ENCODE assay signal across 8 mouse cellular contexts in the genomic region with DNA sequence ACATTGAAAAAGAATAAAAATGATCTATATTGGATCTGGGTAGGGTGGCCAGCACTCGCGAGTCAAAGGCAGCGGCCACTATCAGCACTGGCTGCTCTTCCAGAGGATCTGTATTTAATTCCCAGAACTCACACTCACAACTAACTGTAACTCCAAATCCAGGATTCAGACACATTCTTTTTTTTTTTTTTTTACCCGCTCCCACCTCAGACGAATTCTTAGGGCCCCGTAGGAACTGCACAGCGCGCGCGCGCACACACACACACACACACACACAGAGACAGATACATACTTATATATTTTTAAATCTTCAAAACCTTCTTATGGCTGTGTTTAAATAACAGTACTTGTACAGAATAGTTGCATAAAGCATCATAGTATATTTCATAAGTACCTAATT. TPM values are rescaled to one million over a fixed set of nuclear protein-coding genes. Genes with fewer than 3 reads are reported as not detected.
A peak's percentile ranks its signal among the peaks of the same experiment; 100 is the strongest.
DNase-seq lines count a peak whose midpoint lies in the region; ATAC-seq and TF ChIP-seq lines count a peak whose summit lies in the region.

No protein-coding gene starts in this region.

- WGBS in cerebellum, adult 2 months: 34% methylated on average over 11 of the region's 11 CpGs
- whole genome bisulfite sequencing in spleen, adult 2 months: 26% methylated on average over 11 of the region's 11 CpGs
- 42% methylated on average over 11 of the region's 11 CpGs for WGBS in hindbrain, embryonic 12.5 days
- WGBS in midbrain, embryonic 11.5 days: 41% methylated on average over 11 of the region's 11 CpGs

- no peak for TF ChIP-seq CTCF in cerebellum, adult 2 months (IDR thresholded peaks at IDR 0.05; ENCODE audit: borderline replicate concordance, insufficient read depth, low read depth, low read length)
- no peak for TF ChIP-seq CTCF in spleen, adult 2 months (IDR thresholded peaks at IDR 0.05; ENCODE audit: extremely low read depth, insufficient read depth, insufficient read length, insufficient replicate concordance)

- no peaks in the 10 kb centered on the region for H3K27me3 ChIP-seq in cerebellum, adult 2 months (ENCODE audit: control insufficient read depth, insufficient read depth, low read length)
- no peaks in the 10 kb centered on the region for H3K27me3 ChIP-seq in spleen, adult 2 months (ENCODE audit: control insufficient read depth, insufficient read depth, low read length)
- H3K27me3 ChIP-seq in hindbrain, embryonic 12.5 days: no peaks in the 10 kb centered on the region
- no peaks in the 10 kb centered on the region for H3K27me3 ChIP-seq in midbrain, embryonic 11.5 days (ENCODE audit: control insufficient read depth, insufficient read depth, low read length)

- peak overlapping the region; percentile 99 for H3K4me3 ChIP-seq in cerebellum, adult 2 months (replicated peaks; ENCODE audit: insufficient read depth, low read depth, low read length)
- peak overlapping the region; percentile 91 for H3K4me3 ChIP-seq in spleen, adult 2 months (ENCODE audit: extremely low read depth, insufficient read depth, insufficient read length)
- H3K4me3 ChIP-seq in hindbrain, embryonic 12.5 days: peak overlapping the region; percentile 98
- H3K4me3 ChIP-seq in midbrain, embryonic 11.5 days (ENCODE audit: low read depth, low read length): peak overlapping the region; percentile 100

- no peak for DNase-seq in cerebellum, adult 2 months
- DNase-seq in cerebellum, adult 11-12 months: no peak
- no peak for DNase-seq in spleen, adult 2 months (ENCODE audit: low read depth in 1 of 2, low spot score in 2 of 2)
- DNase-seq in spleen, postnatal 14 days (ENCODE audit: low spot score in 2 of 2): no peak
- peak; percentile 83 for DNase-seq in midbrain, embryonic 11.5 days (ENCODE audit: low spot score, missing footprints)
- no peak for DNase-seq in ovary, postnatal 10 days (ENCODE audit: low spot score)
- DNase-seq in cerebellum, adult 8-10 months: no peak

- no peak for TF ChIP-seq POLR2A in cerebellum, adult 2 months (IDR thresholded peaks at IDR 0.05; ENCODE audit: borderline replicate concordance, insufficient read depth, low read length)
- no peak for TF ChIP-seq POLR2A in spleen, adult 2 months (IDR thresholded peaks at IDR 0.05; ENCODE audit: low read depth, low read length)

- H3K4me1 ChIP-seq in cerebellum, adult 2 months (ENCODE audit: control insufficient read depth, insufficient read depth, low read length): peaks cover 4% of the 10 kb centered on the region; the same call in 1 of the 2 replicates
- H3K4me1 ChIP-seq in spleen, adult 2 months (ENCODE audit: control insufficient read depth, insufficient read depth, insufficient read length): peaks cover 6% of the 10 kb centered on the region
- peaks cover 22% of the 10 kb centered on the region for H3K4me1 ChIP-seq in hindbrain, embryonic 12.5 days
- peaks cover 12% of the 10 kb centered on the region for H3K4me1 ChIP-seq in midbrain, embryonic 11.5 days (ENCODE audit: control insufficient read depth, insufficient read depth, low read length)

- H3K9me3 ChIP-seq in hindbrain, embryonic 12.5 days (replicated peaks): no peaks in the 10 kb centered on the region
- no peaks in the 10 kb centered on the region for H3K9me3 ChIP-seq in midbrain, embryonic 11.5 days (ENCODE audit: control insufficient read depth, low read length)

- peaks cover 9% of the 10 kb centered on the region; the same call in 1 of the 2 replicates for H3K36me3 ChIP-seq in spleen, adult 2 months (ENCODE audit: control insufficient read depth, insufficient read depth, low read length)
- H3K36me3 ChIP-seq in hindbrain, embryonic 12.5 days: peaks cover 19% of the 10 kb centered on the region
- H3K36me3 ChIP-seq in midbrain, embryonic 11.5 days (ENCODE audit: control insufficient read depth, insufficient read depth, low read length): peaks cover 9% of the 10 kb centered on the region

- peak; percentile 42; the same call in 1 of the 2 replicates for ATAC-seq in hindbrain, embryonic 12.5 days (ENCODE audit: low FRiP score)
- ATAC-seq in midbrain, embryonic 11.5 days (ENCODE audit: low FRiP score): no peak

- no peak overlapping the region; the same call in 1 of the 2 replicates for H3K27ac ChIP-seq in cerebellum, adult 2 months (ENCODE audit: insufficient read depth, low read length)
- peak overlapping the region; percentile 95 for H3K27ac ChIP-seq in spleen, adult 2 months (ENCODE audit: insufficient read depth, low read length)
- H3K27ac ChIP-seq in hindbrain, embryonic 12.5 days: peak overlapping the region; percentile 81; the same call in 1 of the 2 replicates
- no peak overlapping the region for H3K27ac ChIP-seq in midbrain, embryonic 11.5 days (ENCODE audit: low read depth, low read length)

- peak overlapping the region; percentile 86 for H3K4me2 ChIP-seq in hindbrain, embryonic 12.5 days (replicated peaks)
- peak overlapping the region; percentile 83 for H3K4me2 ChIP-seq in midbrain, embryonic 11.5 days

- H3K9ac ChIP-seq in hindbrain, embryonic 12.5 days: peak overlapping the region; percentile 98
- peak overlapping the region; percentile 95 for H3K9ac ChIP-seq in midbrain, embryonic 11.5 days (ENCODE audit: low read length)

RNA-seq across cellular contexts. Expression of gene Atp13a1, which starts 0.6 kb away (rescaled TPM):
- 54.4 and 59.7 TPM in 2 replicates for polyA plus RNA-seq in cerebellum, adult 2 months (2012; rRNA removed)
- 83.2 and 114 TPM in 2 replicates for polyA plus RNA-seq in spleen, adult 2 months (2012; rRNA removed)
- polyA plus RNA-seq in hindbrain, embryonic 12.5 days (2016; fragmentation: Nextera tagmentation; extraction: Ambion mirVana): 55.7 and 55.9 TPM in 2 replicates
- 33.8 and 40.7 TPM in 2 replicates for polyA plus RNA-seq in midbrain, embryonic 11.5 days (2014; fragmentation: Nextera tagmentation; extraction: Ambion mirVana)

RNA-seq across cellular contexts. Expression of gene Zfp866, which starts 0.6 kb away (rescaled TPM):
- polyA plus RNA-seq in cerebellum, adult 2 months (2012; rRNA removed): 30.6 and 31.4 TPM in 2 replicates
- 8.8 and 9.0 TPM in 2 replicates for polyA plus RNA-seq in spleen, adult 2 months (2012; rRNA removed)
- polyA plus RNA-seq in hindbrain, embryonic 12.5 days (2016; fragmentation: Nextera tagmentation; extraction: Ambion mirVana): 42.7 and 42.8 TPM in 2 replicates
- 41.5 and 42.2 TPM in 2 replicates for polyA plus RNA-seq in midbrain, embryonic 11.5 days (2014; fragmentation: Nextera tagmentation; extraction: Ambion mirVana)

RNA-seq across cellular contexts. Expression of gene Gm20422, which starts 15.7 kb away (rescaled TPM):
- polyA plus RNA-seq in cerebellum, adult 2 months (2012; rRNA removed): 0.46 and 0.67 TPM in 2 replicates
- polyA plus RNA-seq in spleen, adult 2 months (2012; rRNA removed): 0.32 and 0.97 TPM in 2 replicates
- 1.2 TPM in 1 of 2 replicates, not detected in the other for polyA plus RNA-seq in hindbrain, embryonic 12.5 days (2016; fragmentation: Nextera tagmentation; extraction: Ambion mirVana)
- polyA plus RNA-seq in midbrain, embryonic 11.5 days (2014; fragmentation: Nextera tagmentation; extraction: Ambion mirVana): 1.4 and 1.6 TPM in 2 replicates

RNA-seq across cellular contexts. Expression of gene Gmip, which starts 18.1 kb away (rescaled TPM):
- polyA plus RNA-seq in cerebellum, adult 2 months (2012; rRNA removed): 8.2 and 10.1 TPM in 2 replicates
- 210 and 212 TPM in 2 replicates for polyA plus RNA-seq in spleen, adult 2 months (2012; rRNA removed)
- polyA plus RNA-seq in hindbrain, embryonic 12.5 days (2016; fragmentation: Nextera tagmentation; extraction: Ambion mirVana): 17.9 and 23.3 TPM in 2 replicates
- polyA plus RNA-seq in midbrain, embryonic 11.5 days (2014; fragmentation: Nextera tagmentation; extraction: Ambion mirVana): 7.8 TPM in 2 replicates

RNA-seq across cellular contexts. Expression of gene Lpar2, which starts 31.9 kb away (rescaled TPM):
- polyA plus RNA-seq in cerebellum, adult 2 months (2012; rRNA removed): 0.23 and 0.38 TPM in 2 replicates
- 6.6 and 8.9 TPM in 2 replicates for polyA plus RNA-seq in spleen, adult 2 months (2012; rRNA removed)
- polyA plus RNA-seq in hindbrain, embryonic 12.5 days (2016; fragmentation: Nextera tagmentation; extraction: Ambion mirVana): 0.57 and 0.70 TPM in 2 replicates
- polyA plus RNA-seq in midbrain, embryonic 11.5 days (2014; fragmentation: Nextera tagmentation; extraction: Ambion mirVana): 0.72 and 1.2 TPM in 2 replicates

Comparison
In these comparisons a context has a peak if more than half of its experiments do, and no peak if none do; other contexts are left out.
1. H3K27ac ChIP-seq: peak in spleen, adult 2 months (single experiment) and hindbrain, embryonic 12.5 days (single experiment); none in cerebellum, adult 2 months (single experiment) and midbrain, embryonic 11.5 days (single experiment).
2. Peak in every context shown above with its lines, with median percentiles within 50 percentile points of each other: H3K4me3 ChIP-seq.